Mouse (Mus musculus): Measurements from ENCODE around the gene Hist1h4i. TPM values are rescaled to one million over a fixed set of nuclear protein-coding genes. Genes with fewer than 3 reads are reported as not detected.

Gene Hist1h4i
- total RNA-seq, 2 experiments from 2014 or later = 17.8 to 19.0 TPM

GRCm38 (mm10) chr13:22019934-22020835 lies 21.0 kb downstream of the Hist1h4i start:
- no peak for DNase-seq (ENCODE audit: low spot score)
- intact Hi-C loops (cut with DNase I) = loop anchor here (2.0 to 10.0 kb wide), 5 partner anchors 45 to 1497 kb away; no protein-coding TSS in a partner anchor

DNA sequence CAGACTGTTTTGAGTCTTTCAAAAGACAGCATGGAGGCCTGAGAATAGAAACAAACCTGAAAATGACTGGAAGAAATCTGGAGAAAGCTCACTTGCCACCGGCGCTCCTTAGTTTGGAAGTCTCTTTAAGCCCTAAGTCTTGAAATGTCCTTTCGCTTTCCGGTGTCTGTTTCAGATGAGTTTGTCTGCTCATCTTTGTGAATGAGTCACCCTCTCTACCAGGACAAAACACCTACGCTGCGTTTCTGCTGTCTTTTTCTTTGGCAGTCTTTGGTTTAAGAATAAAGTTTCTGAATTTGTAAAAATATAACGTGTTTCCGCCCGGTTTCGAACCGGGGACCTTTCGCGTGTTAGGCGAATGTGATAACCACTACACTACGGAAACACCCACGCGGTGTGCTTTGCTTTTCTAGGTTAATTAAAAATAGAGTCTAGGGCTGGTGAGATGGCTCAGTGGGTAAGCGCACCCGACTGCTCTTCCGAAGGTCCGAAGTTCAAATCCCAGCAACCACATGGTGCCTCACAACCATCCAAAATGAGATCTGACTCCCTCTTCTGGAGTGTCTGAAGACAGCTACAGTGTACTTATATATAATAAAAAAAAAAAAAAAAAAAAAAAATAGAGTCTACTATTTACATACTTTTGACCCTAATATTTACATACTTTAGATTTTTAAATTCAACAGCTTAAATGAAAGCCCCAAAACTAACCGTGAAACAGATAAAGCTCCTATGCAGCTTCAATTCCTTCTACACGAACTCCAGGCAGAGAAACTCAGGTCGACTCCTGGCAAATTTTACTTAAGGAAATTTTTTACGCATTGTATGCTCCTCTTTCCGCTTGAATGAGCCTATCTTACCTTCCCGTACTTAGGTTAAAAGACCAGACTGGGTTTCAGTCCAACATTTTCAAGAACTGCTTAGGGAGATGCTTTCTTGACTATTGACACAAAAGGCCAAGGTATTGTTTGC lies 25.4 kb downstream of the Hist1h4i start:
- DNase-seq (ENCODE audit: low spot score) = peak; percentile 29
- intact Hi-C loops (cut with DNase I) = loop anchor here (2.0 kb wide), 1 partner anchor 21 kb away; no protein-coding TSS in a partner anchor

- intact Hi-C loops (cut with DNase I) = loop anchor here (2.0 kb wide), 1 partner anchor 20 kb away; no protein-coding TSS in a partner anchor
- no peak for DNase-seq (ENCODE audit: low spot score)
Measured at GRCm38 (mm10) chr13:22014411-22014845, 26.7 kb downstream of the Hist1h4i start.

DNA sequence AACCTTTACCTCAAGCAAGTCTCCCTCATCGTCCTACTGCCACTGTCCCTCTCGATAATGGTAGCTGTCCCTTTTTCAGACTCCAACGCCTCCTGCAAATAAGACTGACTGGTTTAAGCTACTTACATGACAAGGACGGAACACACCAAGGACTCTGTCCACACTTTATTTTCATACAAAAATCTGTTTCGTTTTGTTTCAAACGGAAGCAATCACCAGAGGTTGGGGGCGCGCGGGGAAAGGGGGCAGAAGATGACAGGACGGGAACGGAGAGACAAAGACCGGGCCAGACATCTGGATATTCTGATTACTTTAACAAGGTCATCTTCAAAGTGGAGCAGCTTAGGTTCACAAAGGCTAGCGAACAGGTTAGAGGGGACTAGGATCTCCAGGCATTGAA lies 27.4 kb downstream of the Hist1h4i start:
- intact Hi-C loops (cut with DNase I) = loop anchor here (2.0 kb wide), 1 partner anchor 19 kb away; no protein-coding TSS in a partner anchor
- no peak for DNase-seq (ENCODE audit: low spot score)

DNA sequence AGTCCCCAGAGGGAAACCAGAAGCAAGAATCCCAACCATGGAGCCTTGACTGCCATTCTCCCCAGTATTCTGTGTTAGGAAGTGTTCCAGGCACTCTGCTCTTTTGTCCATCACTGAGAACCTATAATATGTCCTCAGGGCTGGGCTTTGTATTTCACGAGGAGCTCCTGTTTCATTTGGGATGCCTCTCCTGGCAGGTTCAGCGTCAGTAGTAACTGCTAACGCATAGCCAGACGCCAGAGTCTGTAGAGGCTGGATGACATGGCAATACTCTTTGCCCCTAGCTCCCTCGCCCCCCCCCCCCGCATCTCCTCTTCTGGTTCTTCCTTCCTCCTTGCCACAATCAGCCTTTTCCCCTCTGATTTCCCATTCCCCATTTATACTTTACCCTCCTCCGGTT lies 31.5 kb downstream of the Hist1h4i start, which contains the start of gene Prss16:
Gene Prss16 (minus strand): TSS at position 101 of the 400 bp plus-strand sequence.
- intact Hi-C loops (cut with DNase I) = no loop called here
- no peak for DNase-seq (ENCODE audit: low spot score)

DNA sequence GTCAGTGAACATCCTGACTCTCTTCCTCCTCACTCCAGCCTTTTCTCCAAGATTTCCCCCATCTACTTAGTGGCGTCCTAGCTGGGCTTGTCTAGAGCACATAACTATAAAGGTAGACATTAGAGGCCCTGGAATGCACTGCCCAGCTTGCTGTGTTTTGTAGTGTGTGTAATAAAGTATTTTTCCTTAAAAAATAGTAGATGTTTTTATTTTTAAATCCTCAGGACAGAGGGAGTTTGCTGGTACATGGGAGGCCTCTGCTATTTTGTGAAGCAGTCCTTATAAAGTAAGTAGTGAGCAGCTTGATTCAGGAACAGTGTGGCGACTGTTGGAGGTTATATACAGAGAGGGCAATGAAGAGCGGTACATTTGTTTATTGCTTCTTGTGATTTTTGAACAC lies 32.5 kb downstream of the Hist1h4i start:
- intact Hi-C loops (cut with DNase I) = no loop called here
- no peak for DNase-seq (ENCODE audit: low spot score)

- intact Hi-C loops (cut with DNase I) = no loop called here
- DNase-seq (ENCODE audit: low spot score) = no peak
Measured at GRCm38 (mm10) chr13:22007872-22008271, 33.3 kb downstream of the Hist1h4i start.

- intact Hi-C loops (cut with DNase I) = no loop called here
- no peak for DNase-seq (ENCODE audit: low spot score)
Measured at GRCm38 (mm10) chr13:22007121-22007510, 34.0 kb downstream of the Hist1h4i start.

DNA sequence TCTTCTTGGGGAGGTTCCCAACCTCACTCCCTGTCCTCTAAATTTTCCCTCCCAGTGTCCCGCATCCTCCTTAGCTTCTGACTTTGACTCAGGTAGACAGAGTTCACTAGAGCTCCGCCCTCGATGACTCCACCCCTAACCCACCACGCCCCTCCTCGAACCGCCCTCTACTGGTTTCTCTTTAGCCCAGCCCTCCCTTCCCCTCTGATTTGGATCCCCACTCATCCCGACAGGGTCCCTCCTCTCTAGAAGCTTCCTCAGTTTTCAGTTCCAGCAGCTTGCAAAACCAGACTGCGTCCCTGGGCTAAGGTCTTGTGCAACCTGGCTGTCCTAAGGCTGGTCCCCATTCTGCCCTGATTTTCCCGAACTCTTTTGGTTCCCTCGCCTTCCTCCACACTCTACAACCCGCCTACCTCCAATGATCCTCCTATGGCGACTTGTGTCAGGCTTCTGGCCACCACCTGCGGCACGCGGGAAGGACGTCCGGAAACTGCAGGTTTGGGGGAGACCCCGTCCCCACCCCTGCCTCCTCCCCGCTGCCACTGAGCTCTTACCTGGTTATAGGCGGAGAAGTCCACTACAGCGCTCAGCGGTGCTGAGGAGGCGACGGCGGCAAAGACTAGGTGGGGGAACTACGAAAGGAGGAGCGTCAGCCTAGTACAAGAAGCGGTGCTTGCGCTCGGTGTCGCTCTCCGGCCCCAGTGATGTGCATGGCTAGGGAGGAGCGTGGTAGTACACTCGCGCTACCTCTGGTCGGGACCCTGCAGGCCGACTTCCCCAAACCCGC lies 34.6 kb downstream of the Hist1h4i start:
- DNase-seq (ENCODE audit: low spot score) = no peak
- intact Hi-C loops (cut with DNase I) = no loop called here

DNA sequence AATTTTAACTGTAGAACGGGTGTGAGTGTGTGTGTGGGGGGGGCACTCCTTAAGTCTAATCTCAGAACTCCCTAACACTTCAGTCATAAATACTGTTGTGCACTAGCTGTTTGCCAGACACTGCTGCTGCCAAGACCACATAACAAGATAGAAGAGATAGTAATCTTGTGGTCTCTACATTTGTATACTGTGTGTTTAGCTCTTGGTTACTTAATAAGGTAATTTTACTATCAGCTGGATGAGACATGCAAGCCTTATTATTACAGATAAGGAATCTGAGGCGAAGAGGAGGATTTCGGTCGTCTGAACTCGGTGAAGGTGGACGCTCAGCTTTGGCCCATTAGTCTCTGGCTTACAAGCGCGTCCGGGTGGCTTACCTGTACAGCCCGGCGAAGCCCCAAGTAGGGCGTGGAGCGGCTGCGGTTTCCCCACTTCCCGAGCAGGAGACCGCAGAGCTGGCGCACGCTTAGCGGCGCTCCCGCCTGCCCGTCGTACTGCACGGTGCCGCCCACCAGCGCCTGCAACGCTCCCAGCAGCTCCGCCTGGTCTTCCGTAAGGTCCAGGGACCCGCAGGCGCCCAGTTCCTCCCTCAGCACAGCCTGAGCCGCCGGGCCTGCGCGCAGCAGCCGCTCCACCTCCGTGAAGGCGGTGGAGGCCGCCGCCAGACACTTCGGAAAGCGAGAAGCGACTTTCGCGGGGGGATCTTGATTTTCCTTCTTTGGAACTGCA lies 35.4 kb downstream of the Hist1h4i start:
- no peak for DNase-seq (ENCODE audit: low spot score)
- intact Hi-C loops (cut with DNase I) = no loop called here

GRCm38 (mm10) chr13:22001823-22002222 lies 39.3 kb downstream of the Hist1h4i start:
- no peak for DNase-seq (ENCODE audit: low spot score)
- intact Hi-C loops (cut with DNase I) = no loop called here

DNA sequence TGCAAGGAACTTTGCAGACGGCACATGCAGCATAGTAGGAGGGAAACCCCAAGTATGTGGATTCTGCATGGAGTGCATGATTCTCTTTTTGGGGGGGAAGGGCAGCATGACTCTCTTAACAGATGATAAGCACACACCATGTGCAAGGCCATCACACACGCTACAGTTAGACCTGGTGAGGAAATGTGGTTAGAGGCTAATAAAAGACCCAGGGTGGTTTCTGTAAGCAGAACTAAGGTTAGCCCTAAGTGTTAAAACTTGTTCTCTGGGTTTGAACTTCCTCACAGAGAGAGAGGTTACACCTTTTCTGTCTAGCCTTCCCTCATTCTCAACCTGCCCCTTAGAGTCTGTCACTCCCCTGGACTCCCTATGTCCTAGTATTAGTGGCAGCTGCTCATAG lies 39.8 kb downstream of the Hist1h4i start:
- intact Hi-C loops (cut with DNase I) = no loop called here
- no peak for DNase-seq (ENCODE audit: low spot score)

DNA sequence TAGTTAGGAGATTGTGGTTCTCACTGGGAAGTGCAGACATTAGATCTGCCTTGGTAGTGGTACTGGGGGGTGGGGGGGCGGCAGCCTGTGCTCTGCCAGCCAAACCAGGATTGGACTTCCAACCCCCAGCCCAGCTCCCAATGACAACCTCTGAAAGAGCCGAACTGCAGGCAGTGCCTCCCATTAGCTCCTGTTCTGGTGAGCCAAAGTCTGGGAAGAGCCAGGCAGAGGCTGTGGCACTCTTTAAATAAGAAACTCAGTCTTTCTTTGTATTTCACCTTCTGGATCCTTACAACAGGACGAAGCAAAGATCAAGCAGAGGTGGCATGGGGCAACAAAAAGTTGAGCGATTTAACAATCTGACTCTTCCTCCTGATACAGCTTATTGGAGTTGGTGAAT lies 42.0 kb downstream of the Hist1h4i start:
- intact Hi-C loops (cut with DNase I) = no loop called here
- DNase-seq (ENCODE audit: low spot score) = no peak

DNA sequence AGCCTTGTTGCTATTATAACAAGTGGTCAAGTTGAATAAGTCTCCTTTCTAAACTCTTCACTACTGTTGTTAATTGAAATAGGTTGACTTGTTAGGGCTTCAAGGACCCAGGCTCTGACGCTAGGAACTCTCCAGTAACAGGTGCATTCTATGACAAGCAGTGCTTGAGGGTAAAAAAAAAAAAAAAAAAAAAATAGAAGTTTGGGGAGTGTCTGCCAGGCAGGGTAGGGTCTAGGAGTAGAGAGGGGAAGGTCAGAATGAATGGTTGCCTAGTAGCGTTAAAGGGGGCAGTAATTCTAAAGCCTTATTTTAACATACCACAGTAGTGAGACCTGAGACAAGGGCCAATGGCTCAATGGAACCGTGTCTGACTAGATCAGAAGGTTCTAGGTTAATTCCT lies 42.8 kb downstream of the Hist1h4i start:
- DNase-seq (ENCODE audit: low spot score) = no peak
- intact Hi-C loops (cut with DNase I) = no loop called here

- intact Hi-C loops (cut with DNase I) = no loop called here
- DNase-seq (ENCODE audit: low spot score) = no peak
Measured at GRCm38 (mm10) chr13:21997821-21998220, 43.3 kb downstream of the Hist1h4i start.

DNA sequence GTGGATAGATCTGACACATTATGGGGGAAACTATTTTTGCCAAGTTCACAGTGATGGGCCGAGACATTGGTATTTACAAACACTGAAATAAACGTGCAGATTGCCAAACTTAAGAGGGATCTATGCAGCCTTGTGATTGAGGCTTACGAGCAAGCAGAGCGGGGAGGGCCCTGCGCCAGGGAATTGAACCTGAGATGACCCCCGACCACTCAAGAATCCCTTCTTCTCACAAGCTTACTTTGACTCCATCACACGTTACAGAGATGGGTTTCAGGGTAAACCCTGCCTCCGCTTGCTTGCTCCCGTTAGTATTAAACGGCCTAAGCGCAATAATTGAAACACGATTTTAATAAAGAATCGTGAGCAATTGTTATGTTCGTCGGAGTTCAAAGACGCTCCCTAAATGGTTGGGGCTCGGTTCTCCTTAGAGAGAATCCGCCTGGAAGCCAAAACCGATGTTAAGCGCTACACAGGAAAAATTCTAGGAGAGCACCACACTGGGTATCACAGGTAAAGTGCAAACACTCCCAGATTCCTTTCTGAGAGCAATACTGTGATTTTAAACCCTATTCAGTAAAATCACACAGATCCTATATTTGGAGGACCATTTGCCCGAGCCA lies 43.9 kb downstream of the Hist1h4i start:
- DNase-seq (ENCODE audit: low spot score) = no peak

GRCm38 (mm10) chr13:21996840-21997185 lies 44.3 kb downstream of the Hist1h4i start:
- intact Hi-C loops (cut with DNase I) = no loop called here
- DNase-seq (ENCODE audit: low spot score) = no peak

More for the DNA sequence above, 43.9 kb downstream of the Hist1h4i start:
- intact Hi-C loops (cut with DNase I) = no loop called here

DNA sequence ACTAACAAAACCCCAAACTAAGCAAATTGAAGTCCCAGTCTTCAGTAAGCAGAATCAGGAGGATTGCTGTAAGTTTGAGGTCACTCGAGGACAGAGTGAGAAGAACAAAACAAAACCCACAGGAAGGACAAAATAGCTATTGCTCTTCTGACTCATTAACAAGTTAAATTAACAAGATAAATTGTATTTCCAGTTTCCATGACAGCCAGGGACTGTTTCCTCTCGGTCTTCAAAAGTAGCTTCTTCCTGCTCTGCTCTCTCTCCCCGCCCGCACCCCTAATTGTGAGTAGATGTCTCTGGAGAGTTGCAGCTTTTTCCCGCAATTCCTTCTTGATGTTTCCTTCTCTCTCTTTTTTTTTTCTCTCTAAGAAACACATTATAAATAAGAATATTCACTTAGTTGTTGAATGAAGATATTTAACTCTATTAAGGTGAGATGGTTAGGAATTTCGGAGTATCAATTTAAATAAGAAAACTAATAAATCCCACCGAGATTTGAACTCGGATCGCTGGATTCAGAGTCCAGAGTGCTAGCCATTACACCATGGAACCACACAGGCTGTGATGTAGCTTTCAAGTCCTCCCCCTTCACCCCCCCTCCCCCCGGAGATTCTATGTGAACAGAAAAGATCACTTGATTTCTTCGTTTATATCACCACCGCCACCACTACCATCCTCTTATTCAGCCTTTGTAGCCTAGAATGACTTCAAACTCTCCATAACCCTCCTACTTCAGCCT lies 44.9 kb downstream of the Hist1h4i start:
- no peak for DNase-seq (ENCODE audit: low spot score)
- intact Hi-C loops (cut with DNase I) = no loop called here
